Mouse (Mus musculus) naive thymus-derived CD4-positive, alpha-beta T cell, adult 2 months (primary cell): ENCODE results near the gene Ccnl2.

Experiments
- DNase-seq: peaks from one replicate; pipeline ENCODE4 v3.0.0-alpha.2; 2011; ENCODE audit warnings: low read depth

Ccnl2 gene

DNA sequence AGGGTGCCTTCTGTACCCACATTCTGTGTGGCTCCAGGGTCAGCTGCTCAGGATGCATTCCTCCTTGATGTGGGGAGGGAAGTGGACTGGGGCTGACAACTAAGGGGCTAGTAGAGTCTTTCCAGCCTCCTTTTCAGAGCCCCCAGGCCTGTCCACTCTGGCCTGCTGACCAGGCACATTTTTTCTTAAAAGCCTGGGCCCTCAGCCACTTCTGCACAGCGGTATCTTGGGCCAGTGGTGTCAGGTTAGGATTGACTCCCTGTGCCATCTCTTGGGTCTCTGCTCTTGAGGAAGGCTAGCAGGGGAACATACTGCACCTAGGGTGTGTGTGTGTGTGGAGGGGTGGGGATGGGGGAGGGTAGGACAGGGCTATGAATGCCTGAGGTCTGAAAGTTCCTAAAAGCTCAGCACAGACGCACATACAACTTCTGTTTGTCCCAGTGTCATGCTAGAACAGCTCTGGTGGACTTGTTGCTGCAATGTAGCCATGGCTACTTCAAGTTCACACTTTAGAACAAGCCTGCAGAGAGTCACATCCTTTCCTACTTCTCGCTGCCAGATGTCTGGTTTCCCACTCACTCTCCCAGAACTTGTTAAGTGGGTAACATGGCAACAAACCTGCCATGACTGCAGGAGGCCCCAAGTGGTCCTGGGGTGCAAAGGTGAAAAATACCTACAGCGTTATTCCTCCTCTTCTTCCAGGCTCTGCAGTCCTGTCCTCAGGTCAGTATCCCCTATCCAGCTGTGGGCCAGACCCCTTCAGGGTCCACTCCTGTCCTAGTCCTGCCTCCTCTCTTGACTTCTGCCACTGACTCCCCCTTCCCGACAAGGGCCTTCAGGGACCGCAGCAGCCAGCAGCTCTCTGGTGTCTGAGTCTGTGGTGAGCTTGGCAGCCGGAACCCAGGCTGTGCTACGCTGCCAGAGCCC lies 28.1 kb downstream of the Ccnl2 start:
- DNase-seq = peak; percentile 46

DNA sequence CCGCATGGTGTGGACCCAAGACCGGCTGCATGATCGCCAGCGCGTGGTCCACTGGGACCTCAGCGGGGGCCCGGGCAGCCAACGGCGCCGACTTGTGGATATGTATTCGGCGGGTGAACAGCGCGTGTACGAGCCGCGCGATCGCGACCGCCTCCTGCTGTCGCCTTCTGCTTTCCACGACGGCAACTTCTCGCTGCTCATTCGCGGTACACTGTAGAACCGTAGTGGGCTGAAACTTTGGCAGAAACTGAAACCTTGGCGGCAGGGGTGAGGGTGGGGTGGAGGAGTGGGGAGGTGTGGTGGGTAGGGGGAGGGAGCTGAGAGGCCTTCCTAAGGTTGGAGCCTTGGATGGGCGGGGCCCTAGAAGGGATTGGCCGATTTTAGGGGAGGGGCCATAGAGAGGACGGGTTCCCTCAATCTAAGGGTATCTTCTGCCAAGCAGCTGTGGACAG lies 28.7 kb downstream of the Ccnl2 start:
- peak; percentile 86 for DNase-seq

DNA sequence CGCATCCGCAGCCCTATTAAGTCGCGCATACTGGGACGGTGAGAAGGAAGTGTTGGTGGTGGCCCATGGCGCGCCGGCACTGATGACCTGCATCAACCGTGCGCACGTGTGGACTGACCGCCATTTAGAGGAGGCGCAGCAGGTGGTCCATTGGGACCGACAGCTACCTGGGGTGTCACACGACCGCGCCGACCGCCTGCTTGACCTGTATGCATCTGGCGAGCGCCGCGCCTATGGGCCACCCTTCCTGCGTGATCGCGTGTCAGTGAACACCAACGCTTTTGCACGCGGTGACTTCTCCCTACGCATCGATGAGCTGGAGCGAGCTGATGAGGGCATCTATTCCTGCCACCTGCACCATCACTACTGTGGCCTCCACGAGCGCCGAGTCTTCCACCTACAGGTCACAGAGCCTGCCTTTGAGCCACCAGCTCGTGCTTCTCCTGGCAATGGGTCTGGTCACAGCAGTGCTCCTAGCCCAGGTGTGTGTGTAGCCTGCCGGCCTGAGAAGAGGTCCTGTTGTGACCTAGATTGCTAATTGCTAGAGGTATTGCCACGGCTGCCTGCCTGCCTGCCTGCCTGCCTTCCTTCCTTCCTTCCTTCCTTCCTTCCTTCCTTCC lies 29.5 kb downstream of the Ccnl2 start:
- peak; percentile 26 for DNase-seq

DNA sequence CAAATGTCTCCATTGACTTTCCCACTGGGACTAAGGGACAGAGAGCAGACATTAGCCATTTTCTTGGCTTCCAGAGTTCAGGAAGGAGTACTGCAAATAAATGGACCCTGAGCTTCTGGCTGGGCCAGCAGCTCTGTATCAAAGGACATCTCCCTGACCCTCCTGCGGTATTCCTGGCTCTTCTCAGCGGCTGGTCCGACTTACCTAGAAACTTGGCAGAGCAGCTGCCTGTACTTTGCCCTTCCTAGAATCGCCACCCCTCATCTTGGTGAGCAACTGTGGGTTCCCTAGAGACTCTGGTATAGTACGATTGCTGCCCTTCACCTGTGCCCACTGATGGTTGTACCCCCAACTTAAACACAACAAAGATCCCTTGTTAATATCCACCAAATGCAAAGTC lies 30.9 kb downstream of the Ccnl2 start:
- DNase-seq = no peak

DNA sequence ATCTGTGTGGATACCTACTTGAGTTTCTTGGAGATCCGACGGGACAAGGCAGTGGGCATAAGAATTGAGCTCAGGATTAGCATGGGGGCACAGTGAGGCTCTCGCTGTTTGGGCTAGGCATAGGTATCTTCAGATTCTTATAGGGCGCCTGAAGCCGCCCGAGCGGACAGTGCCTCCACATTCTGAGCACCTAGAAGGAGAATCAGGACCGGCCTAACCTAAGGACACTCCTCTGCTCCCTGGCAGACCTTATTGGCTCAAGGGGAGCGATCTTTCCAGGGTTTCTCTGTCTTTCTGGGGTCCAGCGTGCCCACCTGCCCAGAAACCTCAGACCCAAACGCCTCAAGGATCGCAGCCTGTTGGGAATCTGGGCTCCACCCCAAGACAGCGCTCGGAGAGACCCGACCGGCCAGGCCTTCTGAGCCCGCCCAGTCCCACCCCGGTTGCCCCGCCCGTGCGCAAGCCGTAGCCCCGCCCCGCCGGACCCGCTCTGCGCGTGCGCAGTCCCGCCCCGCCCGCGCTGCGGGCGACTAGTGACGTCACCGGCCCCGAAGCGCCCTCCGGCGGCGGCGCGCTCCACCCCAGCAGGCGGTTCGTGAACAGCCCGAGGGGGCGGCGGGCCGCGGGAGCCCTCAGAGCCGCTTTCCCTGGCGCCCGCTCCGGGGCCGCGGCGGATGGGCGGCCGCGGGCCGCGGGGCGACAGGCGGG lies 34.7 kb downstream of the Ccnl2 start, which contains the start of gene Dvl1:
TSS of gene Dvl1 (plus strand) at position 532 of the 708 bp plus-strand sequence.
- peak; percentile 96 for DNase-seq

DNA sequence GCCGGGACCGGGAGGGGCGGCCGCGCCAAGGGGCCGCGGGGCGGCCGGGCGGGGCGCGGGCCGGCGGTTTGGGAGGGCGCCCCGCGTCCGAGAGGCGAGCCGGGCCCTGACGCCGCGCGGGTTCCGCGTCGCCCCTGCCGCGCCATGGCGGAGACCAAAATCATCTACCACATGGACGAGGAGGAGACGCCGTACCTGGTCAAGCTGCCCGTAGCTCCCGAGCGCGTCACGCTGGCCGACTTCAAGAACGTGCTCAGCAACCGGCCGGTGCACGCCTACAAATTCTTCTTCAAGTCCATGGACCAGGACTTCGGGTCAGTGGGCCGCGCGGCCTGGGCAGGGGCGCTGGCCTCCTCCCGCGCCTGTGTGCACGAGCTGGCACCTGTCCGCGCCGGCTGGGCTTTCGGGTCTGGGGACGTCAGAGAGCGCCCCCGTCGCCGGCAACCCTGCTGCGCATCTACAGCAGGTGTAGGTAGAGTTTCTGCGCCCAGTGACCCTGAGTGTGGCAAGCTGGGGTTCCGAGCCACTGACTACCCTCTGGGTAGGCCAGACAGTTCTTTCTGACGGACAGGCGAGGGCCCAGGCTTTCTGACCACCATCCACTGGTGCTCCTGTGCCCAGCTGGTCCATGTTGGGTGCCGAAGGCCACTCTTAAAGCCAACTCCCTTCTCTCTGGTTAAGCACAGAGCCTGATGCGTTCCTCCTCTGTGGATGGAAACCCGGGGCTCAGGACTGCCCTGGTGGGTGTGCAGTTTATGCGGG lies 35.5 kb downstream of the Ccnl2 start:
- DNase-seq = peak; percentile 64

DNA sequence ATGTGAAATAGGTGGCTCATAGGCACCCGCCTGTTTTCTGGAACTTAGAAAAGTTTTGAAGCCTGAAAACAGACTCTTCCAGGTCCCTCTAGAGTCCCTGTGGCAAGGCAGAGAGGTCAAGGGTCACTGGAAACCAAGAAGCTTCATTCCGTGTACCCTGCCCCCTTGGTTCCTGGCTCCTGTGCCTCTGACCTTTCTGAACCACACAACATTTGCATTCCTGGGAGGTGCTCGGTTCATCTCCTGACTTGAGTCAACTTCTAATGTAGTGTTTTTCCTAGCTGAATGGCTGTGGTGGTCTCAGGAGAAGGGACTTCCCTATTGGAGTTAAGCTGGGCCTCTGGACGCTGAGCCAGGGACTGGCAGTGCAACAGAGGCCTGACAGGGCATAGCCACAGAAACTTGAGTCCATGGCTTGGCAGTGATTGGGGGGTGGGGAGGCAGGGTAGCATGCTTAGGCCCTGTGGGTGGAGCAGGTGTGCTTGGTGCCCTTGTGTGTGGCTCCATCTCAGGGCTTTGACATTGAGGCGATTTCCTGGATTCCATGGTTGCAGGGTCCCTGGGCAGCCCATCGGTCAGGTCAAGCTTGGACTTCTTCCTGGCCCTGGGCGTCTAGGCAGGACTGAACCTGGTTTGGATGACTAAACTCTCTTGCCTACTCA lies 36.3 kb downstream of the Ccnl2 start:
- DNase-seq = peak; percentile 25

DNA sequence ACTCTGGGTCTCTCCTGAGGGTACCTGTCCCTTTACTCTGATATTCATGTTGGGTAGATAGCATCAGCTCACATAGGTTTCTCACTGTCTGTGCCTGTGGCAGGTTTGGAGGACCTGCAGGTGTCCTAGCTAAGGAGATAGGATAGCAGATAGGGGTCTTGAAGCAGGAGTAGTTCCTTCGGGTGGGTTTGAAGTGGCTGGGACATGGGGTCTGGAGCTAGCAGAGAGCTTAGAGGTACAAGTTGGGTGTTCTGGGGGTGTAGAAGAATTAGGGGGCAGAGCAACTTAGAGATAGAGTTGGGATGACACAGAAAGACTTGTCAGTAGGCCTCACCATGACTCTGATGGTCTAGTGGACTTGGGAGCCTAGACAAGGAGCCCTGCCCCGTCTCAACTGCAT lies 37.1 kb downstream of the Ccnl2 start:
- DNase-seq = no peak

DNA sequence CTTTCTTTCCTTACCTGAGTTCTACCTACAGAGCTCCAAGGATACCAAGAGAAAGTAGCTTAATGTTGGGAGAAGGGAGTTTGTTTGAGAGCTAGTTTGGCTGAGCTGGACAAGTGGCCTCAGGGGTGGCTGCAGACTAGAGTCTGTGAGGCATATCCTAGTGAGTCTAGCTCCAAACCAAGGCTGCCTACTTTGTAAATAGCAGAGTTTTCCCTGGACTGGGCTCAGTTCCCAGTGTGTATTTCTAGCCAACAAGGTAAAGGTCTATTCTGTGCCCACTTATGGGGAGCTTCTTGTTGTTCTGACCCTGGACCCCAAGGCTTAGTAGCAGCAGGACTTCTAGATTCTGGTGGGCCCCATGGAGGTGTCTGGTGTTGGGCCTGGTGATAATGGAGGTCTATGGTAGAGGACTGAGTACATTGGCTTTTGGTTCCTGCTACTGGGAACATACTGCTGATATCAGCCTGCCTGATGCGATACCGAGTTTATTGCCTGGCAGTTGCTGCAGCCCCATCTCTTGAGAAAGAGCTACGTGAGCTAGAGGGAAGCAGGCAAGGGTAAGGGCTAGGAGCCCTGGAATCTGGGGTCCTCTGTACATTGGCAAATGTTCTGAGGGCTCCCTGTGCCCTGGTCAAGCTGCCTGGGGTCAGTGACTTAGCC lies 37.6 kb downstream of the Ccnl2 start:
- no peak for DNase-seq

DNA sequence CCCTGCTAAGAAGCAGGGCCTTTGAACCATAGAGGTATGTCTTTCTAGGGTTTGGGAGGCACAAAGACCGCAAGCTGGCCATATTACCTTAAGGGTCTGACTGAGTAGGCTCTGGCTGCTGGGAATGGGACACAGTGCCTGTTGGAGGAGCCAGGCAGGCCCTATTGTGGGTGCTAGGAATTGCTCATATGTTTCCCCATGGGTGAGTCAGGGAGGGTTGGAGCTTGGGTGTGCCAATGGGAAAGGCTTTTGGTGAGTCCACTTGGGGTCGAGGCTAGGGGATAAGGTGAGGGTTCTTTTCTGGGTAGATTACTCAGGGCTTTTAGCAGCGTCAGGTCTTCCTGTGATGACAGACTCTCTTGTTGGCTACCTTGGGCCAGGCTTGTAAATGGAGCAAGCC lies 39.1 kb downstream of the Ccnl2 start:
- DNase-seq = no peak

DNA sequence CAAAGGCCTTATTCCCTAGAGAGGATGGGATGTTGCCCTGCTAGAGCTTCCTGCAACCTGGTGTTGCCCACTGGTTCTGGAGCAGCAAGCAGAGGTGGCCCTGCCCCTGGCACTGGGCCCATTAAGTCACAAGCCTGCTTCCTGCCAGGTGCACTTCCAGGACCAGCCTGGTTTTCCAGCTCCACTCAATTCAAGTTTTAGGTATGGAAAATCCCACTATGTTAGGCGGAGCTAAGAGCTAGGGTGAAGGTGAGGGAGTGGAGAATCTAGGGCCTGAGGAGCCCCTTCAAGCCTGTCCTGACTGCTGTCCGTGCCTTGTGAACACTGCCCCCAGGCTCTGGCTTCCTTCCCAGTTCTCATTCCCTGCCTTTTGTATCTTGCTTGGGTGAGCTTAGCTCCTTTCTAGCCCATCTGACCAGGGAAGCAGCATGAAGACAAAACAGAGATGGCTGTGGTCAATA lies 39.7 kb downstream of the Ccnl2 start:
- no peak for DNase-seq

DNA sequence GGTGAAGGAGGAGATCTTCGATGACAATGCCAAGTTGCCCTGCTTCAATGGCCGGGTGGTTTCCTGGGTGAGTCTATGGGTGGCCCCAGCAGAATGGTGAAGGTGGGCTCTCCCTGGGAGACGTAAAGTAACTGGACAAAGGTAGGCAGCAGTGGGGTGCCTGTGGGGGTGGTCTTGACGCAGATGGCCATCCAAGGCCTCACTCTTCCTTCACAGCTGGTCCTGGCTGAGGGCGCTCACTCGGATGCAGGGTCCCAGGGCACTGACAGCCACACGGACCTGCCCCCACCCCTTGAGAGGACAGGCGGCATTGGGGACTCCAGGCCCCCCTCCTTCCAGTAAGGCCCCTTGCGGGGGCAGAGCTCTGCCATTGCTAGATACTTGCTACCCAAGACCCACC lies 41.1 kb downstream of the Ccnl2 start:
- DNase-seq = no peak

DNA sequence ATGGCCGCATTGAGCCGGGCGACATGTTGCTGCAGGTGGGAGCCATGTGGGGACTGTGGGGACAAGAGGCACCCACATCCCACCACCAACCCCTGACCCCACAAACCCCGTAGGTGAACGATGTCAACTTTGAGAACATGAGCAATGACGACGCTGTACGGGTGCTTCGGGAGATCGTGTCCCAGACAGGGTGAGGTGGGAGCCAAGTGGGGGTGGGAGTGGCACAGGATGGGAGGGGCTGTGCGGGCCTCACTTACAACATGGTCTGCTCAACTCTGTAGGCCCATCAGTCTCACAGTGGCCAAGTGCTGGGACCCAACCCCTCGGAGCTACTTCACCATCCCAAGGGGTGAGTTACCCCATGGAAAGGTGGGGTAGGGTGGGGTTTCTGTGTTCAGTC lies 42.7 kb downstream of the Ccnl2 start:
- DNase-seq = no peak

DNA sequence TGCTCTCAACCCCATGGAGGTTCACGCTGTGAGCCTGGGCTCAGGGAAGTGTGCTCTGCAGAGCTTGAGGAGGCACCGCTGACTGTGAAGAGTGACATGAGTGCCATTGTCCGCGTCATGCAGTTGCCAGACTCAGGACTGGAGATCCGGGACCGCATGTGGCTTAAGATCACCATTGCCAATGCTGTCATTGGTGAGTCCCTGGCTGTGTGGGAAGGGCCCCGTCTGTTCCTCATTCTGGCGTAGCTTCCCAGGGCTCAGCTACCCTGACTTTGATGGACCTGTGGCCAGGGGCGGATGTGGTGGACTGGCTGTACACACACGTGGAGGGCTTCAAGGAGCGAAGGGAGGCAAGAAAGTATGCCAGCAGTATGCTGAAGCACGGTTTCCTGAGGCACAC lies 43.8 kb downstream of the Ccnl2 start:
- DNase-seq = no peak

DNA sequence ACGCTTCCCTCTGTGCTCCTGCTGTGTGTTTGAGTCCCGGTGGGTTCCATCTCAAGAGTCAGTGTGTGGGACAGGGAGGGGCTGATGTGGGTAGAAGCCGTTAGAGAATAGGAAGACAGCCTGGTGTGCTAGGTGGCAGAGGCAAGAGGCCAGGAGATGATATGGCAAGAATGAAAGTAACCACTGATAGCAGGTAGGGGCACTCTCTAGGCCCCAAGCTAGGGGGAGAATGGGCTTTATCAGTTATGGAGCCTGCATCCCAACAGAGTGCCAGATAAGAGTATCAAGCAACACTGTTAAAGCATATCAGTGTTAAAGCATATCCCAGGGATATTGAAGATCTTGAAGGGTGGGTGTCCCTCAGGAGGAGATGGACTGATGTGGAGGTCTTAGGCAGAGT lies 44.6 kb downstream of the Ccnl2 start:
- no peak for DNase-seq

DNA sequence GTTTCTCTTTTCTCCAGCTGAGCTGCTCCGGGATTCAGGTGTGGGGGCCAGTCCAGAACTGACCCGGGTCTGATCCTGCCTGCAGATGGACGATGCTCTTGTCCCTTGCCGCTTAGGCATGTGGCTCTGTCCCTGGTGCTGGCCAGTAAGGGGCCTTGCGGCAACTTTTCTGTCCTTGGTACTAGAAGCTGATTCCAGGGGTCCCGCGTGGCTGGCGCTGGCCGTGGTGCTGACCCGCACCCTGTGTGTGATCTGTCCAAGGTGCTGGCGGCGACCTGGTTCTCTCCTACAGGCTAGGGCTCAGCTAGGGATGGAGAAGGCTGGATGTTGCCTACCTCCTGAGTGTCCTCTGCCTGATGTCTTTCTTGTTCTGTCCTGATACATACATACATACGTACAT lies 47.0 kb downstream of the Ccnl2 start:
- DNase-seq = no peak

DNA sequence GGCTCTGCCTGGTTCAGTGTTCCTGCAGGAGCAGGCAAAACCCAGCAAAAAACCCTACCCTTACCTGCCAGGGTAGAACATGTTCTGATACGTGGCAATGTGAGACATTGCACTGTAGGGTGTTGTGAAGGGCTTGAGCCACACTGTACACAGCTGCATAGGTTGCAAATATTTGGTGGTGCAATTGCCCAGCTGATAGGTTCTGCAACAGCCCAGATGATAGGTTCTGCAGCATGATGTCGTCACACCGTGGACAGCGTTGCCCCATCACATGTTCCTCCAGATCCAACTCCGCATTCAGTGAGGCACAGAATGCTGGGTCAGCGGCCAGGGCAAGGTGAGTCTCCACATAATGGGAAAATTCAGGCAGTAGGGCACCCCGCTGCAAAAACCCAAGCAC lies 49.5 kb downstream of the Ccnl2 start:
- no peak for DNase-seq

DNA sequence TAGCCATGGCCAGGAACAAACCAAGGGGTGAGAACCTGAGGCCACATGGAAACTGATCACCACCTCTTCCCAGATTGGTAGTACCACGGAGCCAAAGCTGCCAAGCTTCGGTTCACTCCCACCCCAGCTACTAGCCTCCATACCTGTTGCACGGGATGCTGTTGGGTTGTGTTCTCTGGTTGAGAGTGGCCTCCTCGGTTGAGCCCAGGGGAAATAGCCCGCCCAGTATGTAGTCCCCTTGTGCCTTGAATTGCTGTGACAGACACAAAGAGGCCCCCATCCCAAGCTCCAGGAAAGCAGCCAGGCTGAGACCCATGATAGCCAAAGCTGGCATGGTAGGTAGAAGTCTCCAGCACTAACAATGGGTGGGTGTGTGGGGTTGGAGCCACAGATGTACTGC lies 50.7 kb downstream of the Ccnl2 start, which contains the start of gene Tas1r3:
TSS of gene Tas1r3 (minus strand) at position 362 of the 400 bp plus-strand sequence.
- no peak for DNase-seq

DNA sequence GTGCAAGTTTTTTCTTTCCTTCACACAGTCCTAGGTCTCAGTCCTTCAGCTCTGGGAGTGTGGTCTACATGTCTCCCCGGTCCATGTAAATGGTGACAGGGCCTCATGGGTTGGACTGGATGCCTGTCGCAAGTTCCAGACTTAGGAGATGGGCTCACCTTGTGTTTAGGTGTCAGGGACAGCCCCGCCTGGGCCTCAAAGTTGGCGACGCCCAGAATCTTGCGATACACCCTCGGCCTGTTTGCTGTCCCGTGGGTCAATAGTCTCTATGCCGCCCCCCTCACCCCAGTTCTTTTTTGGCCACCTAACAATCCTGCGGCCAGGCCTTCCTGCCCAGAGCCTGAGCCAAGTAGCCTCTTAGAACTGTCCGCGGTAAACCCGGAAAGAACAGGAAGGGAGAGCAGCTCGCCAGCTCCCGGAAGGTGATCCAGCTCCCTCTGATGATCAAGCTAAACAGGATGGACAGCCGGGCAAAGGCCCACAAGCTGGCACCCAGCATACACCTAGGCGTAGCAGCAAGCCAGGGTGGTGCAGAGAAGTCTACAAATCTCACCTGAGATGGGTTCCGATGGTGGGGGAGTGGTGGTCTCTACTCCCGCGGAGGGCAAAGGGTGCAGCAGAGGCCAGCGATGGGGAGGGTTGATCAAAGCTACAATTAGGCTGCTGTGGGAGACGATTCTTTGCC lies 56.5 kb downstream of the Ccnl2 start:
- DNase-seq = peak; percentile 20
